Mouse (Mus musculus) myocyte (in vitro differentiated cells): ENCODE data around the gene Gpr39.

ENCODE experiments used
- CEBPB ChIP-seq: IDR thresholded peaks from 2 replicates; pipeline ENCODE4 v1.6.1; 2011; ENCODE audit warnings: mild to moderate bottlenecking, moderate library complexity; ENCODE audit not compliant: poor library complexity, insufficient read depth, severe bottlenecking
- E2F4 ChIP-seq: IDR thresholded peaks from one replicate; pipeline ENCODE4 v1.6.1; 2011; ENCODE audit warnings: mild to moderate bottlenecking, control low read depth, moderate library complexity; ENCODE audit not compliant: insufficient read depth
- MAX ChIP-seq: IDR thresholded peaks from one replicate; pipeline ENCODE4 v1.6.1; 2011; ENCODE audit warnings: low read depth, mild to moderate bottlenecking, control low read depth
- MYOG ChIP-seq, 3 experiments: IDR thresholded peaks; one replicate each; pipeline ENCODE4 v1.6.1; 2011; ENCODE audit warnings: control low read depth in 2 of 3, low read depth in 2 of 3, mild to moderate bottlenecking in 2 of 3; ENCODE audit not compliant: insufficient read length in 2 of 3, control insufficient read depth in 1 of 3, insufficient read depth in 1 of 3
- POLR2A ChIP-seq: IDR thresholded peaks from one replicate; pipeline ENCODE4 v1.6.1; 2011; ENCODE audit warnings: low read depth, mild to moderate bottlenecking, control low read depth, moderate library complexity; ENCODE audit not compliant: insufficient read length
- POLR2AphosphoS2 ChIP-seq: IDR thresholded peaks from one replicate; pipeline ENCODE4 v1.6.1; 2011; ENCODE audit warnings: low read depth, control low read depth; ENCODE audit not compliant: insufficient read length
- REST ChIP-seq: IDR thresholded peaks from one replicate; pipeline ENCODE4 v1.6.1; 2011; ENCODE audit warnings: mild to moderate bottlenecking, control low read depth, moderate library complexity; ENCODE audit not compliant: insufficient read depth, insufficient read length
- SRF ChIP-seq: IDR thresholded peaks from one replicate; pipeline ENCODE4 v1.6.1; 2011; ENCODE audit warnings: low read depth; ENCODE audit not compliant: control insufficient read depth, insufficient read length

- TF ChIP-seq POLR2A (no peak), CEBPB (no peak), MAX (no peak), E2F4 (no peak), REST (no peak), MYOG (IDR thresholded peaks at IDR 0.05; ENCODE audit: control insufficient read depth in 1 of 3, insufficient read depth in 1 of 3, insufficient read length in 2 of 3, low read depth in 2 of 3) (no peak), SRF (no peak), POLR2AphosphoS2 (no peak)
Observed at GRCm38 (mm10) chr1:125652836-125653594, 23.8 kb upstream of the Gpr39 start.
